Mouse (Mus musculus) lung, postnatal 25 days (tissue): ENCODE measurements around the gene Olfr124.

ENCODE experiments used
- DNase-seq: peaks from one replicate; pipeline ENCODE4 v3.0.0; 2022; ENCODE audit warnings: low spot score

The Olfr124 gene

DNA sequence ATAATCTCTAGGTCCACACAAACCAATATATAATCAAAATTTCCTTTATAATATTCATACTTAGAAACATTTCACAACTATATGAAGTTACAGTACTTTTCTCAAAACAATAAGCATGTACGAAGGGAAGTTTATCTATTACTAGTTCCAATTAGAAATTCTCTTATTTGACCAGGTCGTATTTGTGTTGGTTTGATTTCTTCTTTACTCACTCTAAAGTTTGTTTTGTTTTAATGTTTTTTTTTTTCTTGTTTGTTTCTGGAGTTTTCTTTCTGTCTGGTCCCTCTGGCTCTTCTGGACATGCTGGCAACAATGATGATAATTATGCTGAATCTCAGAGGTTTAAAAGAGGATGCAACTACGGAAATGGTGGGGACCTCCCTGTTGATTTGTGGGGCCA is at the start of gene Olfr124:
Olfr124 (plus strand) TSS at position 301 of the 400 bp plus-strand sequence.
- DNase-seq: no peak

DNA sequence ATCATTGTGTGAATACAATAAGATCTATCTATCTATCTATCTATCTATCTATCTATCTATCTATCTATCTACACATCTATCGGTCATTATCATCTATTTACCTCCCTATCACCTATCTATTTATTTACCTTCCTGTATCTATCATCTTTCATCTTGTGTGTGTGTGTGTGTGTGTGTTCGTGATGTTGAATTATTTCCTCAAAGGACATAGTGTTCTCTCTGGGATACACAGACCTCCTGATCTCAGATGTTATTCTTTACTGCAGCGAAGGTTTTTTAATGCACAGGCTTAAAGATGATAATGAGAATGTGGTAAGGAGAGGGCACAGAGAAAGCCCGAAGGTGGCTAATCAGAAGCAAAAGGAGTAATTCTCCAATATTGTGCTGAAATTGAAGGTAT is 31.4 kb upstream of the Olfr124 start, which contains the start of gene Olfr122:
Olfr122 (plus strand) TSS at position 301 of the 400 bp plus-strand sequence.
- DNase-seq: no peak

DNA sequence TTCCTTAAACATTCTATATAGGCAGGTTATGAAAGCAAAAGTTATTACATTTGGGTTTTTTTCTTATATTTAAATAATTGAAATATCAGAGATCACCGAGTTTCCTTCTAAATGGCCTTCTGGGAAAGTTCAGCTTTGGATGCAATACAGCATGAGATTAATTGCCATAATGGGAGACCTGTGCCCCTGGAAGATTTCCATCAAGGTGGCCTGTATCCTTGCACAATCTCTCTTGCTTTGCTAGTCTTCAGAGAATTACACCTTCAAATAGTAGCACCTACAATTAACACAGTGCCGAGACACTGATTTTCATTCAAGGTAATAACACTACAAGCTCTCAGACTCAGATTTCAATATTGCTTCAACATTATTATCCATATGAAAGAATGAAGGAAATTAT is 6.5 kb upstream of the Olfr124 start, which contains the start of gene Olfr123:
Olfr123 (plus strand) TSS at position 301 of the 400 bp plus-strand sequence.
- DNase-seq: no peak

DNA sequence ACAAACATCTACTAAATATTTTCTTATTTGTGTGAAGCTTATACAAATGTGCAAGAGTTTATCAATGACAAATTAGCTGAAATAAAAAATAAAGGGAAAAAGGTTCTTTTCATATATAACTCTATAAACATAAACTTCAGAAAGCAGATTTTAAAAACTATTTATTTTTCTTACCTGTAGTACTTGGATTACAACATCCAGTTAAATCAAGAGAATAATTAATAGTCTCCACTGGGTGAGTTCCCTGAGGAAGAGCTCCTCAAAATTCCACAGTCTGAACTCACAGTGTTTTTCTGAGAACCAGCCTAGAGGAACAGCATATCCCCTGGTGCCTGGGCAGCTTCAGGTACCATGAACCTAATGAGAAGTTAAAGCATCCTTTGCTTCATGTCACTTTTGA is 33.0 kb downstream of the Olfr124 start, which contains the start of gene Olfr125:
Olfr125 (plus strand) TSS at position 301 of the 400 bp plus-strand sequence.
- no peak for DNase-seq

DNA sequence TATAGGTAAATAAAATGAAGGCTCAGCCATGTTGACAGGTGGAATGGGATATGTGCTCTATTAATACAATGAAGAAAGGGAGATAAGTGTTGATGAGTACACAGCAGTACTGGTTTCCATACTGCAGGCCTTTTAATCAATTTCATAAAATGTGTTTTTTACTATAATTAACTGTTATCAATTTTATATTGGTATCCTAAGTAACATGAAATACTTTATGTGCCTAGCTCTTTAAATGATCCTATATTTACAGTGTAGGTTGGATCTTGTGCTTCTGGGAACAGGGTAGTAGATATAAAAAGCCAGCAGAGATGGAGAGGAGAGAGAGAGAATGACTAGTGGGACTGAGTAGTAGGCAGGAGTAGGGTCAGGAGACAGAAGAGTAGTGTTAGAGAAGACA is 47.5 kb downstream of the Olfr124 start, which contains the start of gene Olfr126:
Olfr126 (plus strand) TSS at position 301 of the 400 bp plus-strand sequence.
- no peak for DNase-seq
